Mouse (Mus musculus): Measurements from ENCODE around the gene Ndufa13. TPM values are rescaled to one million over a fixed set of nuclear protein-coding genes. Genes with fewer than 3 reads are reported as not detected.

The Ndufa13 gene
- polyA plus RNA-seq (2012; rRNA removed), result 46.0 and 50.1 TPM in 2 replicates

GRCm38 (mm10) chr8:69902163-69903062 is at the start of gene Ndufa13, which contains the start of the genes Tssk6 and Yjefn3:
TSS of gene Ndufa13 (minus strand) at chr8:69902558.
TSS of gene Tssk6 (plus strand) at chr8:69902184.
TSS of gene Yjefn3 (minus strand) at chr8:69902712.

DNA sequence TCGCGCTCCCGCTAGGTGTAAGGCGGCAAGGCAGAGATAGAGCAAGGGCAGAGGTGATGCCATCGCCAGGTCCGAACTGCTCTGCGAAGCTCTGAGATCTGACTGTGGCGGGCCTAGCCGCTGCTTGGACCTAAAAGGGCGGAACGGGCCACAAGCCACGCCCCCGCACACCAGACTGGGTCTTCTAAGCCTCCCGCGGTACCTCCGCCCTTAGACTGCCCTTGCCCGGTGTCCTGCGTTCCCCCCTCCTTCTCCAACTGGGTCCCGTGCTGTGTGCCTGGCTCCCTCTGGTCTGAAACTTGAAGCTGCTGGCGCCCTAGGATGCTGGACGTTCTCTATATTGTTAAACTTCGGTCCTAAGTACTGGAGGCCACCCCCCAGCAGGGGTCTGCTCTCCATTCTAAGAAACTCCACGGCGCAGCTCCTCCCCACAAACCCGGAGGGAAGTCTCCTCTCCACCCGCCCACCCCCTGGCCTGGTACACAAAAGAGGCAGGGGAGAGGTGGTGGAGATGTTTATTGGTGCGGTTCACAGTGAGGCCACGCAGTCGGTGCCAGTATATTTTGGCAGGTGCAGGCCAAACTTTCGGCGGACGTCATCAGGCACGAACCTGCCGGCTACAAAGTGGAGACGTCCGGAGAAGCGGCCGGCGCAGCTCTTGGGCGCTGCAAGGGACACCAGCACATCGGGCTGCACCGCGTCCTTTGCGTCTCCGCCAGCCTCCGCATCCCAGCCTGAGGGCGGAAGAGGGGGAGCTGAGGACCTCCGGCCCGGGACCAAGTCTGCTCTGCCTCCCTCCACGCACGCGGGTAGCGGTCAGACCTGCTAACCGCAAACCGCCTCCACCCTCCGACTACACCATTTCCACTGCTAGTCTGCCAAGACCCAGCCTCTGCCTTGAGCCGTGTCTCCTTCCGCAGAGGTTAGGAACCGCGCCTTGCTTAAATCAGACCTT is 14.8 kb downstream of the Ndufa13 start, which contains the start of gene Cilp2:
Gene Cilp2 (minus strand): TSS at position 399 of the 955 bp plus-strand sequence.

Other genes with a start within 250 kb of the Ndufa13 start
- 0.27 and 0.35 TPM in 2 replicates for gene Zfp964, start 248.1 kb downstream of the Ndufa13 start, polyA plus RNA-seq (2012; rRNA removed)
- 5.8 and 6.5 TPM in 2 replicates for gene Zfp869, start 191.8 kb downstream of the Ndufa13 start, polyA plus RNA-seq (2012; rRNA removed)
- gene Zfp963, start 152.6 kb downstream of the Ndufa13 start, polyA plus RNA-seq (2012; rRNA removed), result 1.7 and 1.8 TPM in 2 replicates
- 0.44 and 0.58 TPM in 2 replicates for gene Gm20422, start 127.7 kb downstream of the Ndufa13 start, polyA plus RNA-seq (2012; rRNA removed)
- gene Atp13a1, start 111.4 kb downstream of the Ndufa13 start, polyA plus RNA-seq (2012; rRNA removed), result 17.0 and 18.9 TPM in 2 replicates
- 6.2 and 7.1 TPM in 2 replicates for gene Zfp866, start 111.4 kb downstream of the Ndufa13 start, polyA plus RNA-seq (2012; rRNA removed)
- 5.0 and 6.7 TPM in 2 replicates for gene Gmip, start 93.9 kb downstream of the Ndufa13 start, polyA plus RNA-seq (2012; rRNA removed)
- gene Lpar2, start 80.1 kb downstream of the Ndufa13 start, polyA plus RNA-seq (2012; rRNA removed), result 0.29 and 0.47 TPM in 2 replicates
- 2.3 and 2.6 TPM in 2 replicates for gene Pbx4, start 70.1 kb downstream of the Ndufa13 start, polyA plus RNA-seq (2012; rRNA removed)
- 0.02 and 0.03 TPM in 2 replicates for gene Cilp2, start 14.9 kb downstream of the Ndufa13 start, polyA plus RNA-seq (2012; rRNA removed)
- 0.25 and 0.47 TPM in 2 replicates for gene Tssk6, start 374 bp downstream of the Ndufa13 start, polyA plus RNA-seq (2012; rRNA removed)
- 0.27 and 0.41 TPM in 2 replicates for gene Yjefn3, start 154 bp upstream of the Ndufa13 start, polyA plus RNA-seq (2012; rRNA removed)
- 17.5 and 20.3 TPM in 2 replicates for gene Gatad2a, start 93.8 kb upstream of the Ndufa13 start, polyA plus RNA-seq (2012; rRNA removed)
- 17.2 and 19.6 TPM in 2 replicates for gene Mau2, start 140.2 kb upstream of the Ndufa13 start, polyA plus RNA-seq (2012; rRNA removed)
- 6.5 and 7.2 TPM in 2 replicates for gene Sugp1, start 140.3 kb upstream of the Ndufa13 start, polyA plus RNA-seq (2012; rRNA removed)
- gene Tm6sf2, start 170.4 kb upstream of the Ndufa13 start, polyA plus RNA-seq (2012; rRNA removed), result 1.1 and 1.2 TPM in 2 replicates
- 0.05 TPM in 2 replicates for gene Hapln4, start 180.9 kb upstream of the Ndufa13 start, polyA plus RNA-seq (2012; rRNA removed)
- 0.02 TPM in 1 of 2 replicates, not detected in the other for gene Ncan, start 218.3 kb upstream of the Ndufa13 start, polyA plus RNA-seq (2012; rRNA removed)
- 11.3 and 12.4 TPM in 2 replicates for gene Nr2c2ap, start 228.8 kb upstream of the Ndufa13 start, polyA plus RNA-seq (2012; rRNA removed)
- 4.6 and 5.4 TPM in 2 replicates for gene Rfxank, start 236.6 kb upstream of the Ndufa13 start, polyA plus RNA-seq (2012; rRNA removed)
- gene Borcs8, start 236.9 kb upstream of the Ndufa13 start, polyA plus RNA-seq (2012; rRNA removed), result 23.9 and 27.1 TPM in 2 replicates
- gene Mef2b, start 237.2 kb upstream of the Ndufa13 start, polyA plus RNA-seq (2012; rRNA removed), result 0.01 and 0.07 TPM in 2 replicates